Mouse (Mus musculus) splenic B cell, adult 2 months (primary cell): ENCODE measurements around the gene Jup.

Source experiments
- DNase-seq: peaks from one replicate; pipeline ENCODE4 v3.0.0-alpha.2; 2011; ENCODE audit warnings: low read depth, low spot score
- H3K27me3 ChIP-seq: 2 replicates; pipeline ENCODE4 v1.6.1; 2012; ENCODE audit warnings: mild to moderate bottlenecking, low read length, moderate library complexity, mixed read lengths; ENCODE audit not compliant: control insufficient read depth, poor library complexity, insufficient read depth, severe bottlenecking
- H3K36me3 ChIP-seq: 2 replicates; pipeline ENCODE4 v1.6.1; 2012; ENCODE audit warnings: mild to moderate bottlenecking, low read length, moderate library complexity, mixed read lengths; ENCODE audit not compliant: control insufficient read depth, poor library complexity, insufficient read depth, severe bottlenecking

The Jup gene

DNA sequence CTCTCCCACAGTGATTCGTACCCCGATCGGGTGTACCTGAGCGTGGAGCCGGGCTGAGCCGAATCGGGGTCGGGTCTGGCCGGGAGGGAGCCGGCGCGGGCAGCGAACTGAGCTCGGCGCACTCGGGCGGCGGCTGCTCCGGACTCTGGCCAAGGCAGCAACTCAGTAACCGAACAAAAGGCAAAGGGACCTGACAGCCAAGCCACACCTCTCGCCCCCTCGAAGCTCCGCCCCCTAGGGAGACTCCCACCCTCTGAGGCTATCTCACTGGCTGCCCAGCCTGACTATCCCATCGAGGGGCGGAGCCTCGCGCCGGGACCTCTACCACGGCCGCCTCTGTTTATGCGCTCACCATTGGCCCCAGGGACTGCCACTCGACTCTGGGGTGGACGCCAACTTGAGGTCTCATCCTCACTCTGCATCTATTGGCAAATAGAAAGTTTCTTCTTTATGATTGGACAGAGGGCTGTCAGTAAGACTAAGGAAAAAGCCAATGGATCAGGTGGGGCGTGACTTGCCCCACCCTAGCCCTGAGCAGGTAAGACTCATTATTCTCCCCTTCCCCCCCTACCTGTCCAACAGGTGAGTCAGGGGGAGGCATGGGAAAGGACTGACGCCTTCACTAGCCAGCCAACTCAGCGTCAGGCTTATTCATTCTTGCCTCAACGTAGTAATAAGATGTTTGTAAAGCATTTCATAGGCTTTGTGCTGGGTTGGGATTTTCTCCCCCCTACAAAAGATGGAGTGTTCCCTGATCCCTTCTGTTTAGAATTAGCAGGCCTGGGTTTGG lies at the start of gene Jup:
TSS of gene Jup (minus strand) at position 164 of the 790 bp plus-strand sequence.
- peak; percentile 93 for DNase-seq

DNA sequence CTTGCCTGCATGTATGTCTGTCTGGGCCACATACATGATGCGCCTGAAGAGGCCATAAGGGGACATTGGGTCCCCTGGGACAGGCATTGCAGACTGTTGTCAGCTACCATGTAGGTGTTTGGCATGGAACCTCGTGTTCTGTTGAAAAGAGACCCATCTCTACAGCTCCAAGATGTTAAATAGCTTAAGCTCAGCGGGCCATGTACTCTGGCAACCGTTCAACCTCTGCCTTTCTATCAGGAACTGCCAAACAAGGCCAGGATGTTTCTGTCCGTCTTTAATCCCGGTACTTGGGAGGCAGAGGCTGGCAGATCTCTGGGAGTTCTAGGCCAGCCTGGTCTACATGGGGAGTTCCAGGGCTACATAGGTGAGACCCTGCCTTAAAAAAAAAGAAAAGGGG lies 45.1 kb upstream of the Jup start:
- DNase-seq, result no peak
- no peaks in the 10 kb centered on the region for H3K36me3 ChIP-seq
- H3K27me3 ChIP-seq, result no peaks in the 10 kb centered on the region

More for the DNA sequence above, at the start of gene Jup:
- Histone ChIP-seq H3K27me3 (no peaks in the 10 kb centered on the region; the same call in 1 of the 2 replicates), H3K36me3 (no peaks in the 10 kb centered on the region)

DNA sequence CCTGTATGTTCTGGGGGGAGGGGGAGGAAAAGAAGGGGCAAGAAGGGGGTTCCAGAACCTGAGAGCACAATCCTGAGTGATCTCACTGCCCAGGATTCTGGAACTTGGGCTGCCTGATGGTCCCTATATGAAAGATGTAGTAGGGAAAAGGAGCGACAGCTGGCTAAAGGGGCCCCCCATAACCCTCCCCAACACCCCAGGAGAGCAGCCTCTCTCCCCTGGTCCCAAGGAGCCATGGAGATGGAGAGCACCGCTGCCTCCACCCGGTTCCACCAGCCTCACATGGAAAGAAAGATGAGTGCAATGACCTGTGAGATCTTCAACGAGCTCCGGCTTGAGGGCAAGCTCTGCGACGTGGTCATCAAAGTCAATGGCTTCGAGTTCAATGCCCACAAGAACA lies 44.2 kb upstream of the Jup start, which contains the start of the genes Nt5c3b and Klhl10:
TSS of gene Nt5c3b (minus strand) at position 12 of the 400 bp plus-strand sequence.
TSS of gene Klhl10 (plus strand) at position 121 of the 400 bp plus-strand sequence.
- DNase-seq, result no peak
- H3K27me3 ChIP-seq, result no peaks in the 10 kb centered on the region
- no peaks in the 10 kb centered on the region; the same call in 1 of the 2 replicates for H3K36me3 ChIP-seq

DNA sequence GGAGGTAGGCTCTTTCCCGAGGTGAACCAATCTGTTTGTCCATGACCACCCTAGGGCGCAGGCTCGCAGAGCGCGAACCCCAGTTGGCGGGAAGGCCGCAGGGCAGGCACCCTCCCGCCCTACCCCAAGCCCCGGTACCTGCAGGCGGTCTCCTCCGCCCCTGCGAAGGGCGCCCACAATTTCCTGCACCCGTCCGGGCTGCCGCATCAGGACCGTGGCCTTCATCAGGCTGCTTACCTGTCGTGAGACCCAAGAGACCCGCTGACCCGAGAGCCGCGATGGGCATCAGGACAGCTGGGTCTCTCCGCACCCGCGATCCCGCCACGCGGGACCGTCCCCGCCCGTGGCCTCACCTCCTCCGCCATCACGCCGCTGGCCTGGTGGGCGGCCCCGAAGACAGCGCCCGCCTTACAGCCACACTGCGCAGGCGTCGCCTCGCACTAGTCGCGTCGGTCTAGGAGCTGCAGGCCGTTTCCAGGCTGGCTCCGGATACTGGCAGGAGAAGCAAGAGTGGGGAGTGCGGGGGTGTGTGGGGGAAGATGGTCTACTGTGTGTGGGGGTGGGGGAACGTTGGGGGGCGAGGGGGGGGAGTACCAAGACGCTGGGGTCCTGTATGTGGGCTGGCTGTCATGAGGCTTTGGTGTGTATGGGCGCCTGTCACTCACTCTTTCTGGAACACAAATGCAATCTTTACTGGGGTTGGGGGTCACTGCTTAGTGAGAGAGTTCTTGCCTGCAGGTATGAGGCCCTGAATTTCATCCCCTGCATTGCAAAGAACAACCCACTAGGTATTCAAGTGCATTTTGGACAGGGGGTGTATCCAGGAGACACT lies 43.3 kb upstream of the Jup start:
- DNase-seq, result peak; percentile 85
- peaks cover 2% of the 10 kb centered on the region for H3K36me3 ChIP-seq
- H3K27me3 ChIP-seq, result no peaks in the 10 kb centered on the region

DNA sequence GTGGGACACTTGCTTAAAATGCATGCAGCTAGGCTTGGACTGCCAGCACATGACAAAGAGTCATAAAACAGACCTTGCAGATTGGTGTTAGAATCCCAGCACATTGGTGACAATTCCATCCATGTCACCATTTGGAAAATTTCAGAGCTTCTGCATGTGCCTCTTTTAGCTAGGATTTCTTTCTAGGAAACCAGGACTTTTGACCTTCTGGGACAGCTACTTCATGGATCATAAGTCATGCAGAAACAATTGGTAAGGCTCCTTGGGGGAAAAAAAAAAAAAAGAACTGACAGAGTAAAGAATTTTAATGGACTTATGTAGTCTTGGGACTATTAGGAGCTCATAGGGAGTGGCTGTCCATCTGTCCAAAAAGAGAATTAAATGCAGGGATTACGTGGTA lies 40.3 kb upstream of the Jup start:
- DNase-seq, result no peak
- H3K27me3 ChIP-seq, result no peaks in the 10 kb centered on the region
- peaks cover 2% of the 10 kb centered on the region for H3K36me3 ChIP-seq

DNA sequence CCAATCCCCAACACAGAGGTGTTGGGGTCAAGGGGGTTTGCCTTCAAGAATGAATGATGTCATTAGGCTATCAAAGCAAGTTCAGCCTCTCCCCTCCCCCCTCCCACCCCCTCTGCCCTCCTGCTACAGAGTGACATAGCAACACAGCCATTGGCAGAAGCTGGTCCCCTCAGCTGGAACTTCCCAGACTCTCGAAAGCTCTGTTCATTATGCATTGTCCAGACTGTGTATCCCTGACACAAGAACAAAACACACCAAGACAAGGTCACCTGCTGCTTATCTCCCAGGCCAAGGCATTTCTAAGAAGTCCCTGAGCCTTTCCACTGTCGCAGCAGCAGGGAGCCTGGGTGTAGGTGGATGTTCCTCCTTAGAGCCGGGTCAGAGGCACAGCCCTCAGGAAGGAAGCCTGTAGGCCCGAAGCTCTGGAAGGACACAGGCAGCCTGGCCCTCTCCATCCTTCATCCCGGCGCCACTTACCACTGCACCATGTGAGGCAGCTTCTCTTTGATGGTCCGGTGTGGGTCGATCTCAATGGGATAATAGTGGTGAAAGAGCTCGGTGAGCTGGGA lies 38.2 kb upstream of the Jup start:
- Histone ChIP-seq H3K27me3 (no peaks in the 10 kb centered on the region), H3K36me3 (peaks cover 2% of the 10 kb centered on the region)
- no peak for DNase-seq

DNA sequence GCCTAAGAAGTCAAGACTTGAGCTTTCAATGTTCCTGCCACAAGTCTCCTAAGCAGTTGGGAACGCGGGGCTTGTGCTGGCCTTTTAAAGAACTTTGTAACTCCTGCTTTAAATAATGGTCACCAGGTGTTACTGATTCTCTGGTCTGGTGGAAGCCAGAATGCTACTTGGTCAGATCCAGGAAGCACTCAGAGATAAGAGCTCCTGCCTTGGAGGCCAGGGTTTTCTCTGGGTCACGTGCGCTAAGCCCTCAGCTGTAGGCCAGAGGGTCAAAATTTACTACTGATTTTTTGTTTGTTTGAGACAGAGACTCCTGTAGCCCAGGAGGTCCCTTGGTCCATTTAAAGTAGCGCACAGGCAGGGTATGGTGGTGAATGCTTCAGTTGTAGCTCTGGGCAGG lies 34.4 kb upstream of the Jup start:
- no peak for DNase-seq
- Histone ChIP-seq H3K36me3 (peaks cover 4% of the 10 kb centered on the region), H3K27me3 (no peaks in the 10 kb centered on the region)

DNA sequence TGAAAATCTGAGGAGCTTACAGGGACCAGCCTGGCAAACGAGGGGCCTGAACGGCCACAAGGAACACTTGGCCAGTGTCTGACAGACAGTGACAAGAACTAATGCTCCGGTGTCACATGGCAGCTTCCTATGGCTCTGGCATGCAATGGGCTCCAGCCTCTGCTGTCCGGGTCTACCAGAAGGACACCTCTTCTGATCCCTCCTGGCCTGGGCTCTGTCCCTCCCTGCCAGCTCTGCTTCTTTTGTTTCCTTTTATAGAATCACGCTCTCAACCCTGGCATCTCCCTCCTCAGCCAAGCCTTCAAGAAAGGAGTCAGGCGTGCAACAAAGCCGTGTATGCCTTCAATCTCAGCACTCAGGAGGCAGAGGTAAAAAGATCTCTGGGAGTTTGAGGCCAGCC lies 32.5 kb upstream of the Jup start:
- peaks cover 2% of the 10 kb centered on the region; the same call in 1 of the 2 replicates for H3K36me3 ChIP-seq
- H3K27me3 ChIP-seq, result no peaks in the 10 kb centered on the region
- no peak for DNase-seq

DNA sequence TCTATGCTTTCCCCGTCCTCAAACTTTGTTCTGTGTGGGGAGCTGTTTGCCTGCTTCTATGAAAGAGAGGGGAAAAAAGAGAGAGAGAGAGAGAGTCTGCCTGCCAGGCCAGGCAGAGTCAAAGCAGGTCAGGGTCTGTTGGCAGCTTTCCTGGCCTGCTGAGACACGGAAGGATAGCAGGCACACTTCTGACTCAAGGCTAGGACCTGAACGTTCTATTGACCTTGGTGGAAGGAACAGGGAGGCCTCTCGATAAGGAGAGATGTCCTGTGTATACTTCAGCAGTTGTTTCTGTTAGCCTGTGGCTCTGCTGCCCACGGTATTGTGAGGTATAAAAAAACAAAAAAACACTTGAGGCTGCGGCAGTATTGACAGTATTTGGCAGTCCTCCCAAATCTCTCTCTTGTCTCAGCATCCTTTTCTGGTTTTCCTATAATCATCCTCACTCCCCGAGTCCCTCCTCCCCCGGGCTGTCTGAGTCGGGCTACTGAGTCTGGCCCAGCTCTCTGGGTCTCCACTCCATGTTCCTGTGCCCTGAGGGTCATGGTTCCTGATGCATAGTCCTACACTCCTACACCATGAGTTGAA lies 31.1 kb upstream of the Jup start:
- no peak for DNase-seq
- no peaks in the 10 kb centered on the region for H3K27me3 ChIP-seq
- peaks cover 2% of the 10 kb centered on the region; the same call in 1 of the 2 replicates for H3K36me3 ChIP-seq

DNA sequence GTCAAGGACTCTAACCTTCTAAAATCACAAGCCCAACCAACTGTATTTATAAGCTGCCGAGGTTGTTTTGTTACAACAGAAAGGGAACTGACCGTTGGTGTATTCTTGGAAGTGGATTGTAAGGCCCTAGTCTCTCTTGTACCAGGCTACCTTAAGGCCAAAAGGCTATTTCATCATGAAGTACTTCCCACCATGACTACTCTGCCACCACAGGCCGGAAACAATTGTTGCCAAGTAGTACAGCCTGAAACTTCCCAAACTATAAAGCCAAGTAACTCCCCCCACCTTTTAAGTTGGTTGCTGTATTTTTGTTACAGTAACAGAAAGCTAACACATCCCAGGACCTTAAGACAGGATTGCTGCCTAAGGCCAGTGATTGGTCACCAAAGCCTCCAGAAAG lies 29.3 kb upstream of the Jup start:
- H3K27me3 ChIP-seq, result no peaks in the 10 kb centered on the region
- H3K36me3 ChIP-seq, result peaks cover 2% of the 10 kb centered on the region; the same call in 1 of the 2 replicates

DNA sequence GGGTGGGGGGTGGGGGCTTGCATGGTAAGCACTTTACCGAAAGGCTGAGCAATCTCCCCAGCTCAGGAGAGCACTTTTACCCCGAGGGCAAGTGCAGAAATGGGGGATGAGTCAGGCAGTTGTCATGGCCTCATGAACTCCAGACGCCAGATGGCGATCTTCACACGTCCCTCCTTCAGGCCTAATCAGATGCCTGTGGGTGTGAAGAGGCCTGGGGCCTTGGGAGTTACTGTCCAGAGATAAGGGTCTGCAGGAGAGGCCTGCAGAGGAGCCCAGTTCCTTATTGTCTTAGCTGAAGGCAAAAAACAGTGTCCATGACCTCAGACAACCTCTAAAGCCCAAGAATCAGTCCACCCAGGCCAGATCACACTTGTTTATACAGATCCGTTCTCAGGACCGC lies 28.3 kb upstream of the Jup start:
- peak; percentile 48 for DNase-seq
- Histone ChIP-seq H3K36me3 (peaks cover 2% of the 10 kb centered on the region; the same call in 1 of the 2 replicates), H3K27me3 (no peaks in the 10 kb centered on the region)

More for the DNA sequence above, 29.3 kb upstream of the Jup start:
- no peak for DNase-seq

DNA sequence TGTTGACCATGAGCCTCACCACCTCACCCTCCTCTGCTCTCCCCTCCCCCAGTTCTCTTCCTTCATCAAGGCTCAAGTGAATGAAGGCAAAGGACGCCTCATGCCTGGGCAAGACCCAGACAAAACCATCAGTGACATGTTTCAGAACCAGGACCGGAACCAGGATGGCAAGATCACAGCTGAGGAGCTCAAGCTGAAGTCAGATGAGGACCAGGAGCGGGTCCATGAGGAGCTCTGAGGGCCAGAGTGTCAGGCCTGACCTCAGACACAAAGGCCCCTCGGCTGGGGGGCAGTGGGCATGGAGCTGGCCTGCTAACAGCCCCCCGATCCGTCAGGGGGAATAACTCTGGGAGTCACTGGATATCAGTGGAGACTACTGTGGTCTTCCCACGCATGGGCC lies 26.3 kb upstream of the Jup start:
- Histone ChIP-seq H3K36me3 (no peaks in the 10 kb centered on the region), H3K27me3 (no peaks in the 10 kb centered on the region)
- no peak for DNase-seq

DNA sequence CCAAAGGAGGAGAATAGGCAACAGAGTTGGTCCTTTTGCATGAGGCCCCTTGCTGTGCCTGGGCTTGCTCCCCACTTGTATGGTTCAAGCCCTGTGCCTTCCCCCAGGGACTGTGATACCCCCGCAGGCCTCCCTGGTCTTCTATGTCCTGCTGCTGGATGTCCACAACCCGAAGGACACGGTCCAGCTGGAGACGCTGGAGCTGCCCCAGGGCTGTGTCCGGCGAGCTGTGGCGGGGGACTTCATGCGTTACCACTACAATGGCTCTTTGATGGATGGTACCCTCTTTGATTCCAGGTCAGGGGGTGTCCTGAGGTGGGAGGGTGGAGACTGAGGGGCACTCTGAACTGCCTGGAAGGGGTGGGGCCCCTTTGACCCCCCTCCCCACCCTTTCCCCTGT lies 24.0 kb upstream of the Jup start:
- H3K27me3 ChIP-seq, result no peaks in the 10 kb centered on the region
- H3K36me3 ChIP-seq, result no peaks in the 10 kb centered on the region
- DNase-seq, result no peak

DNA sequence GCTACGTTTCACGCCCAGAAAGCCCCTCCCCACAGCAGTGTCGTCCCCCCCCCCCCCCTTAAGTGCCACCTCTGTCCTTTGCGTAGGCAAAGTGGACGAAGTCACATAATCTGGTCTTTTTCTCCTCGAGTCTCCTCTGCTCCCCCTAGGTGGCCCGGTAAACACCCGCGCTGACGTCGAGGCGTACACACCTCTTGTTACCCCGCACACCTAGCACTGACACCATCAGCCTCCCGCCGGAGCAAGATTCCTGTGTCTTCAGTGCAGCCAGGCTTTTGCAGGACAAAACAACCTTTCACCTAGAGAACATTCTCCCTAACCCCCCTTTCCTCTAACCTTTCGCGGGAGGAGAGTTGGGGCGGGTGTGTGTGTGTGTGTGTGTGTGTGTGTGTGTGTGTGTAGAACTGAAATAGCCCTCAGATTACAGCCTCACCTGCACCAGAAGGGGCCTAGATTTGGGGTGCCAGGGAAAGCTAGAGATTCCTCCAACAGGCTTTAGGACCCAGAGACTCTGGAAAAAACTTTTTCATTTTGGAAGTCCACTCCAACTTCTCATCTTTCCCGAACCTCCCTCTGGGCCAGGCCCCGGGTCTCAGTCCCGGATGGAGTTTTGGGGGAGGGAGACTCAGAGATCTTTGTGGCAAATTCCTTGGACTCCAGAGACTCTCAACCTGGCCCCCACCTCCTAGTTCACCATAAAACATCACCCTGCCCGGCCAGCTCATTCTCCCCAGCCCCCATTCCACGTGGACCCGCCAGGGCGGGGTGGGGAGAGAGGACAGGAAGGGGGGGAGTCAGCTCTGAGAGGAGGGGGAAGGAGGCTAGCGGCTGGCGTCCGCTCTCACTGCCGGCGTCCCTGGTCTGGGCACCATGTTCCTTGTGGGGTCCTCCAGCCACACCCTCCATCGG lies 17.6 kb upstream of the Jup start, which contains the start of gene Fkbp10:
TSS of gene Fkbp10 (plus strand) at position 784 of the 909 bp plus-strand sequence.
- H3K27me3 ChIP-seq, result peaks cover 4% of the 10 kb centered on the region
- peak; percentile 23 for DNase-seq
- no peaks in the 10 kb centered on the region for H3K36me3 ChIP-seq
